Mouse (Mus musculus) c-Kit-positive CD71-negative TER-119-negative erythroid progenitor cells, embryonic 14.5 days (primary cell): ENCODE measurements at regions not wholly inside any gene's neighbourhood (a gene's known extent, or its start where the extent isn't known, plus 50 kb on each side); places are given as distances from the start of the nearest gene placed in this dataset.
A peak's percentile ranks its signal among the peaks of the same experiment; 100 is the strongest.

Source experiments
- DNase-seq: peaks from one replicate; pipeline ENCODE4 v3.0.0-alpha.2; 2013; ENCODE audit warnings: low read depth

DNA sequence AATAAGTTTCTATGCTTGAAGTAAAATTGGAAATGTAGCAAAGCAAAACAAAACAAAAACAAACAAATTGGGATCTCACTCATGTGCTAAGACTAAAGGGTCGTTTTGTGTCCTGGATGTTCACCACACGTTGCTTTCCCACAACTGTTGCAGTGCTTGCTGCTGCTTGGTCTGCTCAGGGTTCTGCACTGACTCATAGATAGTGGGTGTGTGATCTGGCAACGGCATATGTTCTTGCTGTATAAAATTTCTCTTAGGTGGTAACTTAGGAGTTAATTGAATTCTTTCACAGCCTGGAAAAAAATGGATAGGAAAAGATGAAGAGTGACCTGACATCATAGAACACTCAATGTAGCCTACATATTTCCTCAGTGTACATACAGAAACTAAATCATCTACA is 505.9 kb upstream of the Zeb2 start:
- no peak for DNase-seq

DNA sequence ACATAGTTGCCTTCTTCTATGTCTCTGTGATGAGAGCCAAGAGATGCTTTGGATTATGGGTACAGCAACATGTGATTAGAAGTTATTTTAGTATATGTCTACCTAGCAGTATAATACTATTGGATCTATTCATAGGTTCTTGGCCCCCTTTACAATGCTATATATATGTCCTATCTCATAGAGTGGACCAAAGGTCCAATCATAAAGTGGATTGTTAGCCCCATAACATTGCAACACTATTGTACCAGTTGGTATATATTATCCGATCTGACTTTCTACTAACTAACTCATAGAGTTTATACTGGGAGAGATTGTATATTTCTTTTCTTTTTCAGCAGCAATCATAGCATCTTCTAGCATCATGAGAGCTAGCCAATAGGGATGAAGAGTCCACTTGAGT is 491.7 kb upstream of the Zeb2 start:
- no peak for DNase-seq

DNA sequence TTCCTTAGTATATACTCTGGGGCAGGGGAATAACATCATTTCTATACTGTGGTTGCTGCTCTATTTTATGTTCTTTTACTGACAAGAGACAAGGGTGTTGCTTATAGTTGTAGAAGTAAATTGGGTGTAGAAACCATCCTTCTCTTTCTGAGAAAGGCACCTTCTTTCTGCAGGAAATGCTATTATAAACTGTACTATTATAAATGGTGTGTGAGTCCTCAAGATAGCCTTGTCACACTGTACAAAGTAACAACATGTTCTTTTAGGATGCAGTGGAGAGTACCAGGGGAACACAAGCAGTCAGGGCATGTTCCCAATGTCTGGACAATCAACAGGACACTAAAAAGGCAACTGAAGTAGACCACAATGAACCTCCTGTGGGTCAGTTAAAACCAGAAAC is 490.2 kb upstream of the Zeb2 start:
- no peak for DNase-seq

DNA sequence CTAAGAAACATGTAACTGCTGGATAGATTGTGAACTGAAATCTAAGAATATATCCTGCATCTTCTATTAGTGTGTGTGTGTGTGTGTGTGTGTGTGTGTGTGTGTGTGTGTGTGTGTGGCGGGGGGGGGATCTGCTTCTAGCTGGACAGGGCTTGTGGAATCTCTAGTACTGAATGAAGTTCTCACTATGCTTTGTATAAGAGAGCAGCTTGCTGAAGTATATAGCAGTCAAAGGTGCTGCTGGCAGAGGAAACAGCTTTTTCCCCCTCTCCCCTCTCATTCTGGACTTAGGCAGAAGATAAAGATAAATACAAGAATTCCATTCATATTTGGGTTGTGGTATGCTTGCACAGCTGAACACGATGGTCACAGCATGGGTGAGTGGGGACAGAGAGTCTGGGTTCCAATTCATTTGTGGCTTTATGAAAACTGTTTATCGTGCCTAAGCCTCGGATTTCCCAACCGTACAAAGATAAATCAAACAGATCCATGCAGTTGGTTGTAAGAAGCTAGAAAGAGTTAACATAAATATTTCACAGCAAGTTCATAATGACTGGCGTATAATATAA is 484.2 kb upstream of the Zeb2 start:
- no peak for DNase-seq

DNA sequence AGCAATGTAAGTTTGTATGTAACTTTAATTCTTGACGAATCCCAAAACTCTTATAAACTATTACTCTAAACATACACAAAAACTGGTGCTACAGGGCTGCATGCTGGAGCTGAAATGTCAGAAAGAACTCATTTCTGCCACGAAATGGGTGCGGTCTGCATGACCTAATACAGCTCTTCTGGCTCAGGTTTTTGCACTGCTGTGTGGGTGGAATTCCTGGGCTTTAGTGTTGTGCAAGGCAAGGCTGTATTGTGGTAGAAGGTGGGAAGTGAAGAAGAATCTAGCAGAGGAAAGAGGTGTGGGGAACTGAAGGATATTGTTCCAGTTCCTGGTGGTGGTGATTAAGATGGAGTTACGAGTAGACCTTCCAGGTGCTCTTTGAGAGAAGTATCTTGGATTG is 476.6 kb upstream of the Zeb2 start:
- no peak for DNase-seq

DNA sequence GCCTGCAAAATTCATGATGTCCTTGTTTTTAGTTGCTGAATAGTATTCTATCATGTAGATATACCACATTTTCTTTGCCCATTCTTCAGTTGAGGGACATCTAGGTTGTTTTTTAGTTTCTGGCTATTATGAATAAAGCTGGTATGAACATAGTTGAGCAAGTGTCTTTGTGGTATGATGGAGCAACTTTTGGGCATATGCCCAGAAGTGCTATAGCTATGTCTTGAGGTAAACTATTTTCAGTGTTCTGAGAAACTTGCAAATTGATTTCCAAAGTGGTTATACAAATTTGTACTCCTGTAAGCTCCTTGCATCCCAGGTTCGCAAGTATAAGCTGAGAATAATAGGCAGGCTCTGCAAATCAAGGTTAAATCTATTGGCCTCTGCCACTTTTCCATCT is 473.8 kb upstream of the Zeb2 start:
- no peak for DNase-seq

DNA sequence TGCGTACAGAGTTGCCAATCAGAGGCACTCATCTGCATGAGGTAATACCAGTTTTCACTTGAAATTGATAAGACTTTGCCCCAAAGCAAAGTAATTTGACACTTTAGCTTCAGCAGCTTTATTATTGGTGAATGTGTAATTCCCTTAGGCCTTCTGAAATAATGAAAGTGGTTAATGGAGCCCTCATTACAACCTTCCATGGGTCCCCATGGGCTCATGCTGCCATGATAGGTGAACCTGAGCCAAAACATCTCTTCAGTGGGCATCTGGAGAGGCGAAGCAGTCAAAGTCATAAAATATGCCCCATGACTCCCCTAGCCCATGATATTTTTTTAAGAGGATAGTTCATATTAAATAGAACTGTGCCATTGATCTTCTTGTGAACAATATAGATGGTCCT is 471.1 kb upstream of the Zeb2 start:
- no peak for DNase-seq

DNA sequence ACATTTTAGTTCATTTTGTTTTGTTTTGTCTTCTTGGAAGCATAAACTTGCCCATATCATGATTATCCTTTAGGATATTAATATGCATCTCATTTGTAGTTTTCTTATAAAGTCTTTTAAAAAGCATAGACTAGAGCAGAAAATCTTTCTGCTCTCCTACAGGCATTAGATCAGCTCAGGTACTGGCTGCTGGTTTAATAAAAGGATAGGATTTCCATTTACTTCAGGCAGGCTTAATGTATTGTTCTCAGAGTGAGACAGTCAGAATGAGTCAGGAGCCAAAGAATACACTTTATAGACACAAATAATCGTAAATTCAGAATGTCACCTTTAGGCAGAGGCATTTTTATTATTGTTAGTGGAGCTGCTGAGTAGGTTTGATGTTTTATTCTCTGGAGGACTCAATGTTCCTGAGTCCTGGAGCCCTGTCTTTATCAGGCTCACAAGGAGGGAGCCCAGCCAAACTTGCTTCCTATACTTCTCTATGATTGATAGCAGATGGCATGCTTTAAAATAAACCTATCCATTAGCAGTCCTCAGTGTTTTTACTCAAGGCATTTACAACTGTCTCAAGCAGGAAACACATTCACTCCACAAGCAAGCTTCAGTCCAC is 469.5 kb upstream of the Zeb2 start:
- DNase-seq = no peak

DNA sequence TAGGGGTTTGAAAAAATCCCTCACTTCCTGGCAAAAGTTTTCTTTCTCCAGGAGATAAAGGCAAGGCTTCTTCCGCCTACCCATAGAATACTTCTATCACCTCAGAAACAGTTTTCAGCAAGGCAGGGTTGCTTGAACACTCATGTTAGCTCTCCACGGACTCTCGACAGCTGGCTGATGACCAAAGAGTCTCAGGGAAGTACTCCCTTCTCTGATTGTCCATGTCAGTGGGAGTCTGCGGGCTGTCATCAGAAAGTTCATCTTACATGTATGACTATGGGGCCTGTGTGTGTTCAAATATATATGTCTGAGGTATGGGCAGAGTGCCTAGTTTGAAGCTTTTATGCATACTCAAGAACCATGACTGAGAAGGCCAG is 464.3 kb upstream of the Zeb2 start:
- no peak for DNase-seq

DNA sequence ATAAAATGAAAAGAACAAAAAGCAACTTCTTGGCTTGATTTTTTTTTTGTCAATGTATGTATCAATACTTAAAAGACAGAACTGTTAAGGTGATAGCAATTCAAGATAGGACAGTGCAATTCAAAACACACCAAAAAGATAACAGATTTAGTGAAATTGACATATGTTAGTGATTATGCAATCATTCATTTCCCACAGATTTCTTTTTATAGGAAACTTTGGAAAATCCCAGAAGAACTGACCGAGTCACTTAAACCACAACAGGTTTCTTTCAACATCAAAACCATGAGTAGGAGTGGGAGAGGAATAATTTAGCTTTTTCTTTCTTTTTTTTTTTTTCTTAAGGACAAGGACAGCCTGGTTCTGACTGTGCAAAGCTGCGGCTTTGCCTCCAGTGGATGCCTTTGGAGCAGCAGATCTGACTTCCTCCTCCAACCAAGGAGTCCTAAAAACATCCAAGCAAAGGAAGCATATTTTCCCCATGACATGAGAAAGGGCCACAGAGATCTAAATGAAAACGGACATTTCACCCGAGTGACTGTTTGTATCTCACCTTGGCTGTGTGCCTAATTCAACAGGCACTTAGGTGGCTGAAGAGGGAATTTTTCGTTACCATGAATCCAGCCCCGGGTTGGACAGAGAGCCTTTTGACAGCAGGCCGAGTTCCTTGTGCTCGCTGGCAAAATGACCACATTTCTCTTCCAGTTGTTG is 463.8 kb upstream of the Zeb2 start:
- DNase-seq = no peak

DNA sequence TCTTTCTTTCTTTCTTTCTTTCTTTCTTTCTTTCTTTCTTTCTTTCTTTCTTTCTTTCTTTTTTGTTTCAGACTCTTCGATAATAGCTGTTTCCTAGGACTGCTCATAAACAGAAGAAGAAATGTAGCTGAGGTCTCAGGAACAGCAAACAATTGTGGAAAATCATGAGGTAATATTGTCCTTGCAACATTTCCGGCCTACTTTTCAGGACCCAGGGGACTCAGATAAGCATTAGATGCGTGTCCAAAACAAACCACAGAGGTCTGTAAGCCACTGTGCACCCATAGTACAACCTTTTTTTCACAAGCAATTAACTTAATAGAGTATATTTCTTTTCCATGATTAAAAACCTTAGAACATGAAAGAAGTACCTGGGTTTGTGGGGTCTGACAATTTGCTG is 455.7 kb upstream of the Zeb2 start:
- DNase-seq = no peak

DNA sequence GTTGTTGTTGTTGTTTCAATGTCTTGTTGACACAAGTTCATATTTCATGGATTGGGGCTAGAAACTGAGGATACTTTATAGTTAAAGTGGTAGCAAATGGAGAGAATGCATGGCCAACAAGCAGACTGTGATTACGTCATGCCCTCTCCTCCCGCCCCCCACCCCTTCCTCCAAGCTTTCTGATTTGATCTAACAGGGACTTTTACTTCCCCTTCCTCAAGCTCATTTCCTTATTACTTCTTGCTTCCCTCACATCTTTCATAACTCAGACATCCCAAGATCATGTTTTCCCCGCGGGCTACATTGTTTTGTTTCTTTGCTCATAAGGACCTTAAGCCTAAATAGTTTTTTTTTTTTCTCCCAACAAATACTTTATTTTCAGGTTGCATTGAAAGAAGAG is 437.5 kb upstream of the Zeb2 start:
- DNase-seq = peak; percentile 2

DNA sequence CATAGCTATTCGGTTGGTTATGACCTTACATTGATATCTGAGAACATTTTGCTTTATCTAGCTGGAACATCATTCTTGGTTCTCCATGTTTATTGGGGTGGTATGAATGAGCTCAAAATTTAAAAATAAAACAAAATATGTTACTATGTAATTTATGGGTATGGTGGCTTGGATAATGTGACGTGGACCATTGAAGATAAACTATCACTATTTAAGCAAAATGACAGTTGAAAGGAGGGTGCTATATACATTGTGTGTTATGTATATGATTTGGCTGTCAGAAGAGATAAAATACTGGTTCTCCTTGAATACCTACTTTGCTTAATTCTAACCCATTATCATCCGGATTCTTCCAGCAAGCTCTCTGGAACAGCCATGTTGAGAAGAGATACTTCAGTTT is 424.2 kb upstream of the Zeb2 start:
- no peak for DNase-seq

DNA sequence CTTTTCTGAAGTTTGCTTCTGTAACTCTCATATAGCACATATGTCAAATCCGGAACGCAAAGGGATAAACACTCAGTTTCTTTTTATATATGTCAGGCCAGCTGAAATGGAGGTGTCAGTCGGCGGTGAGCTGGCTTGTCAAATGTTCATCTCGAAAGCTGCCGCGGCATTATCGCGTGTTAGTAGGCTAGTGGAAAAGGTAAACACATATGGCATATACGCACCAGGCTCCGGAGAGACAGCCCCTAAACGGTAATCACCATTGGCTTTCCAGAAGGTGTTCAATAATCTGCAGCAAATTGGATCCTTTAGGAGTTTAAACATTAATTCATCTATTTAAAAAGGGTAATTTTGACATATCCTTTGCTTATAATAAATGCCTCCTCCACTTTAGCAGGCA is 421.8 kb upstream of the Zeb2 start:
- DNase-seq = no peak

DNA sequence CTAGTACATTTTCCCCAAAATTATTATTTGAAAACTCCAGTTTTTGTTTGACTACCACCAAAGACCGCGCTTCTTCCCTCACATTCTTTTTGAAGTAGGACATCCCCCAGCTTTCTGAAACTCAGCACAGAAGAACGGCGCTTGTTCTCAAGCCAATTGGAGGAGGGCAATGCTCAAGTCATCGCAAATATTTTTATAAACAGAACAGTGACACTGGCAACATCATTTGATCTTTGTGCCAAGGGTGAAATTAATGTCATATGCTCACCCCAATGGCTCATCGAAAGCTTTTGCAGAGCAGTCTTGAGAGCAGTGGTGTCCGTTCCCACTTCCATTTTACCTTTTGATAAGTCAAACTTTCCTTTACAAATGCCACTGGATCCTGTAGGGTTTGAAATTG is 420.5 kb upstream of the Zeb2 start:
- DNase-seq = no peak

DNA sequence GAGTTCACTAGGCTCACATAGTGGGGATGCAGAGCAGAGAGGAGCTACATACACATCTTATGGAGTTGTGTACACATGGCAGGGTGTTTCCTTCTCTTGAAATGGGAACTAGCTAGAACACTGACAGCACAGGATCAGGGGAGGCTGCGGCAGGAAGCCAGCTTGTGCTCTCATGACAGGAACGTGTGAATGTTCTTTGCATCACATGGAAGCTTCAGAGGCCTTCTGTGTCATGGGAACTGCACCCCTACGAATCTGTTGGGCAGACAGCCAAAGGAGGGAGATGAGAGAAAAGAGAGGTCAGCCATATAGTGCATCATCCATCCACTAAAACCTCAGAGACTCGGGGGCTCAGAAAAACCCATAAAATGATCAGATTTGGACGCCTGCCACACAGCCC is 417.6 kb upstream of the Zeb2 start:
- DNase-seq = no peak

DNA sequence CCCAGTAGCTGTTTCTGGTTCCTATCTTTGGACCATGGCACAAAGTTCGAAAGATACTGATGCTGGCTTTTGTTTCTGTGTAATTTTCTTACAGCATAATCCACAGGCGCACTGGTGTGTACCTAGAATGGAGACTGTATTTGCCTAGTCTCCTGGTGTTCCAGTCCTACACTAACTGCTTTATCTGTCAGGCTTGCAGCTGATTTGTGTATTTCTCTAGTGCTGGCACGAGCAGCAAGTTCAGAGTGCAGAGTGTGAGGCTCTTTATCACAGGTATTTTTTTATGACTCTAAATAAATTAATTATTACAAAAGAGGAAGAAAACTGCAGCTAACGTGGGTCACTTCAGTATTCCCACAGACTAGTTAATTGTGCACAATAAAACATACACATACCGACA is 405.1 kb upstream of the Zeb2 start:
- DNase-seq = no peak

DNA sequence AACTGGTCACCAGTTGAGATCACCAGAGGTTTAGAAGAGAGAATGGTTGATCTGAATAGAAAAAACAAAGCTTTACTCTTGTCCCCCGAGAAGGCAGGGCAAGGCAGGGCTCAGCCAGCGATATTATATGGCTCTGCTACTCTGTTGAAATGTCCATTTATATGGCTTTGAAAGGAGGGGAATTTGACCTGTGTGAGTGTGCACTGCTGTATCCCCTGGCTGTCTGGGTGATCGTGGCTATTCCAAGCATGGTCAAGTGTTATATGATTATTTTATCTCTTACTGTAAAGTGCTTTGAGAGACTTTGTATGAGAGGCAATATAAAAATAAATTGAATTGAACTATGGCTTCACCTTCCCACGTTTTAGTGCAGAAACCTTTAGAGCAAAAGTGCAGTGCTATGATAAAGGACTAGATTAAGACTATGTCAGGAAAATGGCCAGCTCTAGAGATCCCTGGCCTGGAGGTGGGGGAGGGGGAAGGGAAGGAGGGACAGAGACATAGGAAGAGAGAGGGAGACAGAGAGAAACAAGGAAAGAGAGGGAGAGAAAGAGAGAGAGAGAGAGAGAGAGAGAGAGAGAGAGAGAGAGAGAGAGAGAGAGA is 402.5 kb upstream of the Zeb2 start:
- no peak for DNase-seq

DNA sequence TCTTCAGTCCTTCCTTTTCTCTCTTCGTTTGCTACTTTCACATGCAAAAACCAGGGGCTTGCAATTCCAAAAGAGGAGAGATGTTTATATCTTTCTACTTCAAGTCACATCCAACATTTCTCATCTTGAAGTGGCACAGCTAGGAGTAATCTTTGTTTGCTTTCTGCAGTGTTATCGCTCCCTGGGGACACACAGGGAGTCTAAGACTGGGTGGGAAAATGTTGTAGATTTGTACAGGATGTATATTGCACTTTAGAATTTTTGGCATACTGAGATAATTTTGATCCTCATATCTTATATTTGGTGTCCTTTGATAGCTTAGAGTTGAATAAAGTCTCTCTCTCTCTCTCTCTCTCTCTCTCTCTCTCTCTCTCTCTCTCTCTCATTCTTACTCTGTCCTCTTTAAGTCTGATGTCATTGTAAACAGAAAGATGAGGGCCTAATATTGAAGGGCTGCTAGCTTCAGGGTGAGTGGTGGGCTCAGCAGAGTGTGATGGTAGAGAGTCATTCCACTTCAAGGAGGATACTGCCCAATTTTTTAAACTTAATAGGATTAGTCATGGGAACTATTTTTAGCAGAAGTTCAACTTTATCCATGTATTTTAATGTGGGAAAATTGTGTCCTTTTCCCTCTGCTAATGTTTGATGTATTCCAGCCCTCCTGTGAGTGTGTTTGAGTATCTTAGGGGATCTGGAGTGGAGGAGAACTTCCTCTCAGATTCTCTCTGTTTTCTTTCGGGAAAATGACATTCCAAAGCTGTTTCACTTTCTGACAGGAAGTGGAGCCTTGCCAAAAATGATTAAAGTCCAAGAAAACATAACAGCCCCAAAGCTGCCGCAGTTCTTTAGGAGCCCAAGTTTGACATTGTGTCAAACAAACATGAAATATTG is 397.3 kb upstream of the Zeb2 start:
- DNase-seq = no peak

DNA sequence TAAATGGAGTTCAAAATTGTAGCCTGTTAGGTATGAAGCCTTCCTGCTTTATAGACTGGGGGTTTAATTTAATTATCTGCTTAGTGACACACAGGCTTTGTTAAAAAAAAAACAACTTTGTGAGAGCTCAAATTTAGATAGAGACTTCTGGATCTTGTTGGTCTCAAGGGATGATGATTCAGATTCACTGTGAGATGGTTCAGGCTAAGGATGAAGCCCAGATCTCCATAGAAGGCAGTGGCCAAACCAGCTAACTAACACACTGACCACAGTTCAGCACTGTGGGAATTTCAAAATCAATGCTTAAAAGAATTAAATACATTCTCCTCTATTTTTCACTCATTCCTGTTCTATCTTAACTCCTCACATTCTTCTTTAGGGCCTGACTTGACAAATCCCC is 395.7 kb upstream of the Zeb2 start:
- DNase-seq = no peak

DNA sequence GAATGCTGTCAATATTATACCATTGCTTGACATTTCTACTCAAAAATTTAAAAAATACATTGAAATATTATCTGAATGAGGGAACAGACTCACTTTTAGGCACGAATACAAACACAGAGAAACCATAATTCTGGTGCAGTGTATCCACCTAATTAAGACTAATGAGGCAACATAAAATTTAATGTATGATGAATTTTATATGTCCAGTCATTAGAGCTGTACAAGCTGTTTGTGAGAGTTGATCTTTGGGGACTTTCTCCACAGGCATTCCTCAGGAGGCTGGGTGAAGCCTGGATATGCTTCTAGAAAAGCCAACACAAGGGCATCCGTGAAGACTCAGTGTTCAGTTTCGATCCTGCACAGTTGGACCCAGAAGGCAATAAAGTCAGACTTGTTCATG is 394.6 kb upstream of the Zeb2 start:
- DNase-seq = no peak

DNA sequence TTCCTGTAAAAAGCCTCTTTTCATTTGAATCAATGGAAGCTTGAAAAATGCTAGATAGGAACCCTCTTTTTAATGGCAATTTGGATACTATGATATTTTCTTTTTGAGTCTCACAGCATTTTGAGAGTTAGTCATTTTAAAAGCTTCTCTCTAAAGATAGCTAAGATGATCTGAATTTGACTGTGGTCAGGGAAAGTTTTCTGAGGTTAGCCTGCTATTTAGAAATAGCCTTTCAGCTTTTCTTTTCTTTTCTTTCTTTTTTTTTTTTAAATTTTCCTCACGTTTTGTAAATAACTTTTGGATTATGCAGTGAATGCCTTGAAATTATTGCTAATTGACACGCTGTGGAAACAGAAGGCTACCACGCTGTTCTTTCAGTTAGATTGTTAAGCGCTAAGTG is 387.3 kb upstream of the Zeb2 start:
- DNase-seq = no peak

DNA sequence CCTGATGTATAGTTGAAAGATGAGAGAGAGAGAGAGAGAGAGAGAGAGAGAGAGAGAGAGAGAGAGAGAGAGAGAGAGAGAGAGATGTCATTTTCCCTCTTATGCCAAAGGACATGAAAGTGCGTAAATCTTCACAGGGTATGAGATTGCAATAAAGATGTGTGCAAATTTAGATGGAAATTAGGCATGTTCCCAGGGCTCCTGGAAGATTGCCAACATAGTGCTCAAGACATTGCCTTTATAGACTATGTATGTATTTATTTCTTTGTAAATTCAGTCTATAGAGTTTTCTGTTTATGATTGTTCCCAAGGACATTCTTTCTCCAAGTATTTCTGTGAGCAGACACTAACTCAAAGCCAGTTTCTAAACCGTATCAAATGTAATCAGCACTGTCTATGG is 376.5 kb upstream of the Zeb2 start:
- DNase-seq = no peak
